Mouse (Mus musculus) splenic B cell, adult 2 months (primary cell): ENCODE data around the gene Phkg2.

Experiments
- DNase-seq: peaks from one replicate; pipeline ENCODE4 v3.0.0-alpha.2; 2011; ENCODE audit warnings: low read depth, low spot score
- H3K27me3 ChIP-seq: 2 replicates; pipeline ENCODE4 v1.6.1; 2012; ENCODE audit warnings: mild to moderate bottlenecking, low read length, moderate library complexity, mixed read lengths; ENCODE audit not compliant: control insufficient read depth, poor library complexity, insufficient read depth, severe bottlenecking
- H3K36me3 ChIP-seq: 2 replicates; pipeline ENCODE4 v1.6.1; 2012; ENCODE audit warnings: mild to moderate bottlenecking, low read length, moderate library complexity, mixed read lengths; ENCODE audit not compliant: control insufficient read depth, poor library complexity, insufficient read depth, severe bottlenecking

Phkg2 gene

GRCm38 (mm10) chr7:127572895-127573471 lies at the start of gene Phkg2:
Phkg2 (plus strand) TSS chr7:127573340.
- Histone ChIP-seq H3K27me3 (no peaks in the 10 kb centered on the region), H3K36me3 (peaks cover 5% of the 10 kb centered on the region; the same call in 1 of the 2 replicates)
- peak; percentile 97 for DNase-seq

- no peaks in the 10 kb centered on the region for H3K27me3 ChIP-seq
- DNase-seq: no peak
Measured at GRCm38 (mm10) chr7:127541671-127542070, 31.5 kb upstream of the Phkg2 start.

GRCm38 (mm10) chr7:127549116-127549835 lies 23.9 kb upstream of the Phkg2 start:
- no peak for DNase-seq
- Histone ChIP-seq H3K36me3 (peaks cover 29% of the 10 kb centered on the region), H3K27me3 (no peaks in the 10 kb centered on the region)

More at GRCm38 (mm10) chr7:127541671-127542070, 31.5 kb upstream of the Phkg2 start:
- H3K36me3 ChIP-seq: peaks cover 43% of the 10 kb centered on the region

GRCm38 (mm10) chr7:127551558-127551957 lies 21.6 kb upstream of the Phkg2 start:
- peaks cover 30% of the 10 kb centered on the region for H3K36me3 ChIP-seq
- DNase-seq: no peak
- H3K27me3 ChIP-seq: no peaks in the 10 kb centered on the region

- H3K36me3 ChIP-seq: peaks cover 16% of the 10 kb centered on the region
- no peaks in the 10 kb centered on the region for H3K27me3 ChIP-seq
- no peak for DNase-seq
Measured at GRCm38 (mm10) chr7:127560580-127560979, 12.6 kb upstream of the Phkg2 start.

GRCm38 (mm10) chr7:127561340-127561858 lies 11.7 kb upstream of the Phkg2 start, which contains the start of gene Tmem265:
Tmem265 (plus strand) TSS chr7:127561390.
- no peak for DNase-seq
- no peaks in the 10 kb centered on the region for H3K27me3 ChIP-seq
- H3K36me3 ChIP-seq: peaks cover 15% of the 10 kb centered on the region

GRCm38 (mm10) chr7:127564381-127565150 lies 8.6 kb upstream of the Phkg2 start:
- no peaks in the 10 kb centered on the region for H3K27me3 ChIP-seq
- H3K36me3 ChIP-seq: peaks cover 13% of the 10 kb centered on the region; the same call in 1 of the 2 replicates
- no peak for DNase-seq

- Histone ChIP-seq H3K27me3 (no peaks in the 10 kb centered on the region), H3K36me3 (peaks cover 3% of the 10 kb centered on the region; the same call in 1 of the 2 replicates)
- DNase-seq: peak; percentile 34
Measured at GRCm38 (mm10) chr7:127573503-127574008, 416 bp downstream of the Phkg2 start.

- Histone ChIP-seq H3K27me3 (no peaks in the 10 kb centered on the region), H3K36me3 (0 out of 2 replicates have a peak, but pooled peaks cover 2% of the 10 kb centered on the region)
- DNase-seq: peak; percentile 9
Measured at GRCm38 (mm10) chr7:127574115-127574514, 975 bp downstream of the Phkg2 start.

- DNase-seq: no peak
- Histone ChIP-seq H3K36me3 (peaks cover 6% of the 10 kb centered on the region), H3K27me3 (no peaks in the 10 kb centered on the region)
Measured at GRCm38 (mm10) chr7:127583260-127583659, 10.1 kb downstream of the Phkg2 start.

GRCm38 (mm10) chr7:127585031-127585430 lies 11.9 kb downstream of the Phkg2 start:
- no peaks in the 10 kb centered on the region for H3K27me3 ChIP-seq
- peaks cover 6% of the 10 kb centered on the region for H3K36me3 ChIP-seq
- DNase-seq: no peak

- H3K36me3 ChIP-seq: peaks cover 8% of the 10 kb centered on the region
- DNase-seq: no peak
- no peaks in the 10 kb centered on the region for H3K27me3 ChIP-seq
Measured at GRCm38 (mm10) chr7:127586149-127586548, 13.0 kb downstream of the Phkg2 start.

- DNase-seq: no peak
- no peaks in the 10 kb centered on the region for H3K27me3 ChIP-seq
- peaks cover 10% of the 10 kb centered on the region for H3K36me3 ChIP-seq
Measured at GRCm38 (mm10) chr7:127587196-127587595, 14.1 kb downstream of the Phkg2 start.

GRCm38 (mm10) chr7:127588011-127588871 lies 15.1 kb downstream of the Phkg2 start, which contains the start of the genes Ccdc189 and Rnf40:
Ccdc189 (minus strand) TSS chr7:127588595.
Rnf40 (plus strand) TSS chr7:127588767.
- peaks cover 6% of the 10 kb centered on the region for H3K36me3 ChIP-seq
- H3K27me3 ChIP-seq: no peaks in the 10 kb centered on the region
- peak; percentile 97 for DNase-seq
